Mouse (Mus musculus) c-Kit-positive CD71-positive TER-119-positive erythroid progenitor cells, embryonic 14.5 days (primary cell): Measurements from ENCODE around the gene Ctsc.

ENCODE experiments used
- DNase-seq: peaks from one replicate; pipeline ENCODE4 v3.0.0-alpha.2; 2013; ENCODE audit warnings: low spot score

Ctsc gene

GRCm38 (mm10) chr7:88296932-88297331 is 19.0 kb downstream of the Ctsc start:
- DNase-seq: no peak

- no peak for DNase-seq
These were observed 27.9 kb downstream of the Ctsc start for GRCm38 (mm10) chr7:88305750-88306149.

- no peak for DNase-seq
These were observed 28.8 kb downstream of the Ctsc start for GRCm38 (mm10) chr7:88306725-88307124.

GRCm38 (mm10) chr7:88310398-88311180 is 32.7 kb downstream of the Ctsc start:
- no peak for DNase-seq

- DNase-seq: no peak
These were observed 38.5 kb downstream of the Ctsc start for GRCm38 (mm10) chr7:88316408-88316807.

GRCm38 (mm10) chr7:88318474-88318873 is 40.6 kb downstream of the Ctsc start:
- no peak for DNase-seq

GRCm38 (mm10) chr7:88318904-88319303 is 41.0 kb downstream of the Ctsc start:
- no peak for DNase-seq

- DNase-seq: no peak
These were observed 41.7 kb downstream of the Ctsc start for GRCm38 (mm10) chr7:88319414-88320140.

- no peak for DNase-seq
These were observed 42.9 kb downstream of the Ctsc start for GRCm38 (mm10) chr7:88320628-88321336.

- no peak for DNase-seq
These were observed 44.5 kb downstream of the Ctsc start for GRCm38 (mm10) chr7:88322431-88322830.

- no peak for DNase-seq
These were observed 49.6 kb downstream of the Ctsc start for GRCm38 (mm10) chr7:88327495-88327894.

GRCm38 (mm10) chr7:88343828-88344227 is 65.9 kb downstream of the Ctsc start:
- no peak for DNase-seq

- DNase-seq: no peak
These were observed 68.2 kb downstream of the Ctsc start for GRCm38 (mm10) chr7:88346035-88346434.

GRCm38 (mm10) chr7:88356871-88357776 is 79.2 kb downstream of the Ctsc start:
- DNase-seq: peak; percentile 6

GRCm38 (mm10) chr7:88358042-88358878 is 80.4 kb downstream of the Ctsc start:
- no peak for DNase-seq
